Mouse (Mus musculus) cortical plate, adult 2 months (tissue): ENCODE results near the gene Ap1s1.

Source experiments
- CTCF ChIP-seq: fragments of 200-500 bp; IDR thresholded peaks from 2 replicates; pipeline ENCODE4 v1.5.1; 2011; ENCODE audit warnings: mild to moderate bottlenecking, control low read depth, low read length; ENCODE audit not compliant: insufficient read depth; ENCODE audit errors: extremely low read depth
- POLR2A ChIP-seq: fragments of 200-500 bp; IDR thresholded peaks from 2 replicates; pipeline ENCODE4 v1.6.1; 2011; ENCODE audit warnings: mild to moderate bottlenecking, low read length, control low read depth; ENCODE audit not compliant: insufficient read depth; ENCODE audit errors: extremely low read depth

DNA sequence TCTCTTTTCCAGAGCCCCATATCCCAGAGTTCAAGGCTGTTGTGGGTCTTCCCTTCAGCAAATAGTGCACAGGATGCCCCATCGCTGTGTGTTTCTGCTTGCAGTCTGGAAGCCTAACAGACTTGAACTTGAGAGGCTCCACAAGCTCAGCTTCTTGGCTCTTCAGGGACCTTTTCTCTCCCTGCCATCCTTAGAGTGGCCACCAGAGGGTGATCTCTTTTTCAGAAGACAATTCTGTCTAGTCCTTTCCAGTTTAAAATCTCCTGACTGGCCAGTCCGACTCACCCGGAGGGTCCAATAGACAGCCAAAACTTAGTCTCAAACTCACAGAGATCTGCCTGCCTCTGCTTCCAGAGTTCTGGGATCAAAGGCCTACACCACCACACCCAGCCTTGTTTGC lies 35.9 kb downstream of the Ap1s1 start:
- no peak for TF ChIP-seq POLR2A
- TF ChIP-seq CTCF, result peak; percentile 44
